Mouse (Mus musculus) T-helper 2 cell (primary cell): Measurements from ENCODE around the gene Cfap36.

Source experiments
- in situ Hi-C: fragments of 300-600 bp; cut with MboI, MseI; formaldehyde crosslinking; loops from one replicate; pipeline ENCODE4 v1.15.1; 2025; ENCODE audit warnings: high pct_unique_total_duplicates

The Cfap36 gene

DNA sequence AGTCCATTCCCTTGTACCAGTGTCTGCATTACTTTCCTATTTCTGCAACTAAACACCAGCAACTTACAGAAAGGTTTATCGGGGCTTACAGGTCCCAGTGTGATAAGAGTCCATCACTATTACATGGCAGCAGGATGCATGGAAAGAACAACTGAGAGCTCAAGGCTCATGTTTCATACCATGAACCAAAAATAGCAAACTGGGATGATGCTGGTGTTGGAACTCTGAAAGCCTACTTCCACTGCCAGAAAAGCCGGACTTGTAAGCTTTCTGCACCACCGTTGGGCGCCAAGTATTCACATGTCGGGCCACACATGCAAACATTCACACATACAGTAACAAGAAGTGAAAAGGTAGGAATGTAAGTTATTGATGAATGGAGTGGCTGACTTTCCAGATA is 65.5 kb downstream of the Cfap36 start:
- in situ Hi-C loops = no loop called here

DNA sequence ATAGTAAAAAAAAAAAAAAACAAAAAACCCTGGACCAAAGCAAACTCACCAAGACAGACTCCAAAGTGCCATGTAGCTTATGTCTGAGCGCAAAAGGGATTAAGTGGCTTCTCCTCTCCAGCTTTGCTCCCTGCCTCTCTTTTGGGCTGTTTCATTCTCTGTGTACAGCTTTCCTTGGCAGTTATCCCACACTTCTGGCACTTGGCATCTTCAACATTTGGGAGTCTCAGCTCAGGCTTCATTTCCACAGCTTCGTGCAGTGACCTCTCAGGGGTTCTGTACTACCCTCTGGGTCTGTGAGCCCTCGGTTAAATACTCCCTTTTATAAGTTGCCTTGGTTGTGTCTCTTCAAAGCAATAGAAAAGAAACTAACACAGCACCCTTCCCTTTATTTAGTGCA is 66.6 kb downstream of the Cfap36 start:
- in situ Hi-C loops = no loop called here

- in situ Hi-C loops = no loop called here
Observed at GRCm38 (mm10) chr11:29179319-29179718, 67.9 kb downstream of the Cfap36 start.

GRCm38 (mm10) chr11:29173706-29174436 is 73.3 kb downstream of the Cfap36 start:
- in situ Hi-C loops = no loop called here

DNA sequence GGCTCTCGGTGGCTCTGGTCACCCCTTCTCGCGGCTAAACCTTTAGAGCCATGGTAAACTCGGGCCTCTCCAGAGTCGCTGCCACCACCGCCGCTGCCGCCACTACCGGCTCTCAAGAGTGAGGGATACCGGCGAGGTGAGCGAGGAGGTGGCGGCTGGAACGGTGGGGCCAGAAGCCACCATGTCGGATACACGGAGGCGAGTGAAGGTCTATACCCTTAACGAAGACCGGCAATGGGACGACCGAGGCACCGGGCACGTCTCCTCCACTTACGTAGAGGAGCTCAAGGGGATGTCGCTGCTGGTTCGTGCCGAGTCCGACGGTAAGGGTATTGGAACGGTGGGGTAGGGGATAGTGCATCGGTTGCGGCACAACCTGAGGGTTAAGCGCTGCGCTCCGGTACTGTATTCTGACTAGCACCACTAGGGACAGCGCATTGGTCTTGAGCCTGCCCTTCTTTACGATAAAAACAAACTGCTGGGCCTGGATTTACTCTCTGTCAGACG is 74.0 kb downstream of the Cfap36 start:
- in situ Hi-C loops = no loop called here

DNA sequence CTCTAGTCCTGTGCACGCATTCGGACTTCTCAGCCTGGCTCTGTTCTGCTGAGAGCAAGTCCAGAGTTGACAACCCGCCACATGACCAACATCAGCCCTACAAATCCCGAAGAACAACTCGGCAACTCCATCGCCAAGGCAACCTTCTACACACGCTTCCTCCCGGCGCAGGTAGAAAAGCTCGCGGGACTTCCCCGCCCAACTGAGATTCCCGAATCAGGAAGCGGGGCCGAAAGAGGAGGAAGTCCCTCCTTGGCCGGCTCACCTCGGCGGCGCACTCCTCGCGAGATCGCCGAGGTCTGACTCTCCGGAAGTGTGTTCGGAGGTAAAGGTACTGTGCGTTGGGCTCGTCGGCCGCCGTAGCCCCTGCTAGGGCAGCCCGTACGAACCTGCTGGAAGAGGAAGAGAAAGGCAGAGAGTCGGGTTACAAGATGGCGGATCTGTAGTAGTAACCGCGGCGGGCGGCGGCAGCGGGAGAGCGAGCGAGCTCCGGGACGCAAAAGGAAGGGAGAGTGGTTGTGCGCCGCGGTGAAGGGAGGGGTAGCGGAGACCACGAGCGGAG is 74.6 kb downstream of the Cfap36 start, which contains the start of gene Ppp4r3b:
Gene Ppp4r3b, plus strand, starts transcription at position 328 of the 562 bp plus-strand sequence.
- in situ Hi-C loops = no loop called here

GRCm38 (mm10) chr11:29171959-29172391 is 75.2 kb downstream of the Cfap36 start:
- in situ Hi-C loops = no loop called here
